Mouse (Mus musculus) G1E-ER4 (cell line): ENCODE data around the gene Maco1. TPM values are rescaled to one million over a fixed set of nuclear protein-coding genes. Genes with fewer than 3 reads are reported as not detected.

Experiments used
- GATA1 ChIP-seq: IDR thresholded peaks from one replicate; pipeline ENCODE4 v1.8.0; 2012; ENCODE audit warnings: low read length, inconsistent platforms
- polyA plus RNA-seq: library from polyadenylated mRNA; stranded (reverse); fragments of >175 nt; gene quantifications from 2 replicates; pipeline ENCODE4 v1.2.3, GENCODE M21; 2012

Maco1 gene
- polyA plus RNA-seq, 1 experiment: 10.0 TPM

GRCm38 (mm10) chr4:134768226-134768888 is 84.8 kb downstream of the Maco1 start:
- TF ChIP-seq GATA1: no peak

GRCm38 (mm10) chr4:134767426-134768225 is 85.5 kb downstream of the Maco1 start, which contains the start of gene Ldlrap1:
Gene Ldlrap1, minus strand, starts transcription at chr4:134768024.
- no peak for TF ChIP-seq GATA1

GRCm38 (mm10) chr4:134766904-134767425 is 86.2 kb downstream of the Maco1 start:
- TF ChIP-seq GATA1: no peak

GRCm38 (mm10) chr4:134766277-134766676 is 86.9 kb downstream of the Maco1 start:
- no peak for TF ChIP-seq GATA1

GRCm38 (mm10) chr4:134764333-134764732 is 88.8 kb downstream of the Maco1 start:
- no peak for TF ChIP-seq GATA1

GRCm38 (mm10) chr4:134762360-134762759 is 90.8 kb downstream of the Maco1 start:
- TF ChIP-seq GATA1: no peak

GRCm38 (mm10) chr4:134760793-134761201 is 92.3 kb downstream of the Maco1 start:
- TF ChIP-seq GATA1: no peak

- TF ChIP-seq GATA1: no peak
These were observed 92.9 kb downstream of the Maco1 start for GRCm38 (mm10) chr4:134760281-134760680.

GRCm38 (mm10) chr4:134759564-134759963 is 93.6 kb downstream of the Maco1 start:
- TF ChIP-seq GATA1: no peak

GRCm38 (mm10) chr4:134758922-134759321 is 94.2 kb downstream of the Maco1 start:
- TF ChIP-seq GATA1: no peak

GRCm38 (mm10) chr4:134758367-134758766 is 94.8 kb downstream of the Maco1 start:
- no peak for TF ChIP-seq GATA1

- no peak for TF ChIP-seq GATA1
These were observed 96.2 kb downstream of the Maco1 start for GRCm38 (mm10) chr4:134756953-134757352.

- no peak for TF ChIP-seq GATA1
These were observed 98.2 kb downstream of the Maco1 start for GRCm38 (mm10) chr4:134754941-134755340.

- TF ChIP-seq GATA1: no peak
These were observed 98.8 kb downstream of the Maco1 start for GRCm38 (mm10) chr4:134754371-134754770.

GRCm38 (mm10) chr4:134753516-134754261 is 99.5 kb downstream of the Maco1 start:
- no peak for TF ChIP-seq GATA1
